Mouse (Mus musculus) embryo, embryonic 11 days (tissue): ENCODE data around the gene Rad18.

Experiments used
- DNase-seq: peaks from one replicate; pipeline ENCODE4 v3.0.0-alpha.2; 2015

Gene Rad18

DNA sequence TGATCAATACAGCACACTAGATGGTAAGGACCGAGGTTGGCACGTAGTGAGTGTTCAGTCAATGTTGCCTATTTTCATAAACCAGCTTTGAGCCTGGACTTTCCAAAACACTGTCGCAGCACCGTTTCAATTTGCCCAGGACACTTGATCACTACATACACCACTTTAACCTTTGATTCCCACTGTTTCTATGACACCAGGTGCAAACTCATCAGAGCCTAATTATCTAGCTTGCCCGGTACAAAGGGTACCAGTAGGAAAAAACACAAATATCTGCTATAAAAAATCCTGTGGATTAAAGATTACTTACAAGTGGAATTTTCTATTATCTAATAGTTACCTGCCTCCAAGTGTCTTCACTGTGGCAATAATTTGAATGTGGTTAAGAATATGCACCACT lies 64.4 kb downstream of the Rad18 start:
- no peak for DNase-seq

DNA sequence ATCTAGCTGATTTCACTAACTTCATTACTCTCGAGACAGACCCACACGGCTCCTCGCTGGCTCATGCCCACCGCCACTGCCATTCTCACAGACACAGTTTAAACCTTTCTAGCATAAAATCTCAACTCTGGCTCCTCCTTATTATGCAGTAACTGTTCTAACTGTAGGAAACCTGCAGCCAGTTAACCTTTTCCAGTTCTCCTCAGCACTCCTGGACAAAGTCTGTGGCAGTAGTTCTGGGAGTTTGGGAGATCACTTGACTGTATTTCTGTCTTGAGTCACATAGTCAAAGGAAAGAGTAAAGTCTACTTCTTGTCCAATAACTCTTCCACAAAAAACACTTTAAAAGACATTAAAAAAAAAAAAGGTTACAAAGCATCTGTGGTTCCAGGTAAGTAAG lies 66.2 kb downstream of the Rad18 start:
- no peak for DNase-seq

DNA sequence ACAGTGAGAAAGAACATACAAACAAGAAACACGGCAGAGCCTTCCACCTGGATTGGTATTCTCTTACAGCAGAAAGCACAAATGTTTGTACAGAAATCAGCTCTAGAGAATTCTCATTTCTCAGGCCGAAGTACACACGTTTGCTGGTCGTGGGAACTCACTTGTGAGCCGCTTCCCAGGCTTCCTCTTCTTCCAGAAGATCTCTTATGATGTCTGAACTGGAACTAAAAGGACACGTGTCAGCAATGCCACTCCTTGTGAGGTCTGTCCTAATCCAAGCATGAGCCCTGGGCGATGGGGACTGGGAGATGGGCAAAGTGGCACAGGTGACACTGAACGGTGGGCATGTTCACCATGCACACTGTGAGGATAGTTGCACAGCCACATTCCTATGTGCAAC lies 68.2 kb downstream of the Rad18 start:
- DNase-seq: no peak

DNA sequence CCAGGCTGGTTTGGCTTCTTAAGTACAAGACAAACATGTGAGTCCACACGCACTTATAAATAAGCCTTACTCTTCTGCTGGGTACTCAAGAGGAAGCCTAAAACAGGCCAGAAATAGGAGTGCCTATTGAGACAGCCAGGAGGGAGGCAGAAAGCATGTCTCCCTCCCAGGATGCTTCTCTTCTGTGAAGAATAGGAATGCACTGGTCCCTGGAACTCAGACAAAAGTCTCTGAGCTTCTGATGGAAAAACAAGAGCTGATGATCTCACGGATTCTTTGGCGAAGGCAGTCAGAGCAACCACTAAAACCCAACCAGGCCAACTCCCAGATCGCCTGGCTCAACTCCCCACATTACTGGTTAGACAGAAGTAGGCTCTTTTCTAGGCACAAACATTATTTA lies 74.2 kb downstream of the Rad18 start:
- no peak for DNase-seq

- DNase-seq: no peak
Measured at GRCm38 (mm10) chr6:112620027-112620426, 76.5 kb downstream of the Rad18 start.

DNA sequence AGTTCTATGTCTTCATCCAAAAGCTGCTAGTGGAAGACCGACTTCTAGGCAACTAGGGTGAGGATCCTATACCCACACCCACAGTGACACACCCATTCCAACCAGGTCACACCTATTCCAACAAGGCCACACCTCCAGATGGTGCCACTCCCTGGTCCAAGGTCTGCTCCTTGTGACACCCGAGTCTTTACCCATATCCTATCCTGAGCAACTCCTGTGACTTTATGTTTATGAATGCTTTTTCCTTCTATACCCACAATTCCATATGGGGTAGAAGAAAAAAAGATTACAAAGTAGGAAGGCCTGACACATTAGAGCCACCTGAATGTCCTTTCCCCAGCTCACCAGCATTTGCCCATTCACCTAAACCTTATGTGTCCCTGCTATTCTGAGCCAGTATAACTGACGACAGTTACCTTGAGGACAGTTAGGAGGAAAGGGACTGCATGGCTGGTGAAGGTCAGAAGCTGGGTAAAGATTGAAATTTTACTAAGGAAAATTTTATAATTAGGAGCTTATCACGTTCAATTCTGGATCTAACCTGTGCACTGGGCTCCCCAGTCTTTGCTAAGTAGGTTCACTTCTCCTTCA lies 78.7 kb downstream of the Rad18 start:
- DNase-seq: no peak

DNA sequence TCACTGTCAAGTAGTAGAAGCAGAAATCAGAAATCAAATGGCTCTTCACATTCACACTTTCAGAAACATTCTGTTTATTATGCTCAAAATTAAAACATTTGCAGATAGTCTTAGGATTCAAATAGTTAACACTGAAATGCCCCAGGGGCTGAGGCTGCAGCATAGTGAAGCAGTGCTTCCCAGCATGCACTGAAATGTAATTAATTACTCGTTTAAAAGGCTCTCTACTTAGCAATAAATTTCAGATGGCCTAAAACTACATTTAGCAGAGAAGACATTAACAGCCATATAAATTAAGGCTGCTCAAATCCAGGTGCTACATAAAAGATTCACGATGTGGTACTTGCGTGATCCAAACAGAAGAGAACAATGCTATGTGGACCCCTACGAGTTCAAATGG lies 87.5 kb downstream of the Rad18 start:
- no peak for DNase-seq

GRCm38 (mm10) chr6:112603866-112604265 lies 92.6 kb downstream of the Rad18 start:
- DNase-seq: no peak

- no peak for DNase-seq
Measured at GRCm38 (mm10) chr6:112594971-112595370, 101.5 kb downstream of the Rad18 start.

GRCm38 (mm10) chr6:112587912-112588311 lies 108.6 kb downstream of the Rad18 start:
- DNase-seq: no peak

GRCm38 (mm10) chr6:112586999-112587398 lies 109.5 kb downstream of the Rad18 start:
- no peak for DNase-seq

GRCm38 (mm10) chr6:112584961-112585360 lies 111.5 kb downstream of the Rad18 start:
- DNase-seq: no peak

- DNase-seq: no peak
Measured at GRCm38 (mm10) chr6:112582022-112582421, 114.5 kb downstream of the Rad18 start.

DNA sequence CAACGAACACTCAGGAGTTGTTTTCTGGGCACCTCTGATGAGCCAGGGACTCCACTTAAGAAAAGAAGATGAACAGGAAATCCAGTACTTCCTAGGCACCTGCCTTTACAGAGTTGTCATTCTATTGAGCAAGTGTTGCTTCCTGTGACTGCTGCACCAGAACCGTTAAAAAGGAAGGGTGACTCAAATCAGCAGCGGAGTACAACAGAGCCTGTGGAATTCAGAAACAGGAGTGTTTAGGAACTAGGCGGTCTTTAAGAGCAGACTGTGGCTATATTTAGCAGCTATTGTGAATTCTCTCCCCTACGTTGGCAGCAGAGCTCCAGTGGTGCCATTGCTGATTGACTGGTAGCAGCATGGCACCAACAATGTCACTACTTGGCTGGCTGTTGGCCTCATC lies 119.3 kb downstream of the Rad18 start:
- DNase-seq: no peak

DNA sequence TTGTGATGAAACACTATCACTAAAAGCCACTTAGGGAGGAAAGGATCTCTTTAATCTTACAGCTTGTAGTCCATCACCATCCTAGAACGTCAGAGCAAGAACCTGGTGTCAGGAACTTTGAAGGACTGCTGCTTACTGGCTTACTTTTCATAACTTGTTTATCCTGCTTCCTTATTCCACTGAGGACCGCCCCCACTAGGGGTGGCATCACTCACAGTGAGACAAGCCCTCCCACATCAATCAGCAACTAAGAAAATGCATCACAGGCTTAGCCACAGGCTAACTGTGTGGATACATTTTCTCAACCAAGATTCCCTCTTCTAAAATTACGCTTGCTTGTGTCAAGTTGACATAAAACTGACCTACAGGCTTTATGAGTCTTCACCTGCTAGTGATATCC lies 121.9 kb downstream of the Rad18 start:
- no peak for DNase-seq

DNA sequence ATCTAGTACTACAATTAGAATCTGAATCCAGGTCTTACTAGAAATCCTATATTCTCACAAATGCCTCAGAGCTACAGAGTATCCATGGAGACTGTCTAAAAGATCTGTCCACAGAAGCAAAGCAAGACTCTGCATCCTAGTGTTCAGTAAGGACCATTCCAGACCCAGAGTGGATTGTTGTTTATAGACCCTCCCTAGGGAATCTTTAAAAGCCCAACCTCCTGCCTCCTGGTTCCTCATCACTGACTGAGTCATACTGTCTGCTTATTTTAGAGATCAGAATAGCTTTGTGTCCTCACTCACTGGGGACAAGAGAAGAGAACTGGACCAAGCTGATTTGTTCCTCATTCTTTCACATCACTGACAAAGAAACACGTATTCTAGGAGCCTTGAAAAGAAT lies 126.1 kb downstream of the Rad18 start:
- no peak for DNase-seq
